Mouse (Mus musculus): ENCODE measurements at regions not wholly inside any gene's neighbourhood (a gene's known extent, or its start where the extent isn't known, plus 50 kb on each side); places are given as distances from the start of the nearest gene placed in this dataset. TPM values are rescaled to one million over a fixed set of nuclear protein-coding genes. Genes with fewer than 3 reads are reported as not detected.

GRCm38 (mm10) chr3:151366707-151367306, 70.9 kb upstream of the Adgrl4 start:
- Histone ChIP-seq H3K27me3 (ENCODE audit: insufficient read depth, low read length) (no peaks in the 10 kb centered on the region), H3K27ac (ENCODE audit: low read depth, low read length) (no peak overlapping the region), H3K9ac (replicated peaks; ENCODE audit: low read length, poor library complexity, severe bottlenecking) (no peak overlapping the region), H3K4me1 (ENCODE audit: insufficient read depth, low read length) (no peaks in the 10 kb centered on the region), H3K4me2 (ENCODE audit: low read depth, low read length, poor library complexity, severe bottlenecking) (no peak overlapping the region), H3K4me3 (ENCODE audit: low read depth, low read length) (no peak overlapping the region), H3K9me3 (ENCODE audit: low read length) (no peaks in the 10 kb centered on the region), H3K36me3 (ENCODE audit: insufficient read depth, low read length) (no peaks in the 10 kb centered on the region)
- ATAC-seq (ENCODE audit: low FRiP score) (peak; percentile 16; the same call in 1 of the 2 replicates), DNase-seq (ENCODE audit: low spot score) (peak; percentile 42)
- TF ChIP-seq CTCF (IDR thresholded peaks at IDR 0.05): no peak
- WGBS: 70% methylated on average over 4 of the region's 4 CpGs

- no peaks in the 10 kb centered on the region for H3K36me3 ChIP-seq (ENCODE audit: insufficient read depth, low read length)
- no peaks in the 10 kb centered on the region for H3K4me1 ChIP-seq (ENCODE audit: insufficient read depth, low read length)
- H3K9me3 ChIP-seq (ENCODE audit: low read length): no peaks in the 10 kb centered on the region
- H3K4me2 ChIP-seq (ENCODE audit: low read depth, low read length, poor library complexity, severe bottlenecking): no peak overlapping the region
- WGBS: 84% methylated on average over 5 of the region's 5 CpGs
- no peaks in the 10 kb centered on the region for H3K27me3 ChIP-seq (ENCODE audit: insufficient read depth, low read length)
- no peak overlapping the region for H3K4me3 ChIP-seq (ENCODE audit: low read depth, low read length)
- no peak for ATAC-seq (ENCODE audit: low FRiP score)
- TF ChIP-seq CTCF (IDR thresholded peaks at IDR 0.05): no peak
- H3K9ac ChIP-seq (replicated peaks; ENCODE audit: low read length, poor library complexity, severe bottlenecking): no peak overlapping the region
- DNase-seq (ENCODE audit: low spot score): no peak
- H3K27ac ChIP-seq (ENCODE audit: low read depth, low read length): no peak overlapping the region
Measured at GRCm38 (mm10) chr3:151383326-151384019, 54.2 kb upstream of the Adgrl4 start.

GRCm38 (mm10) chr3:151384850-151385249, 52.8 kb upstream of the Adgrl4 start:
- no peaks in the 10 kb centered on the region for H3K27me3 ChIP-seq (ENCODE audit: insufficient read depth, low read length)
- no peak overlapping the region for H3K27ac ChIP-seq (ENCODE audit: low read depth, low read length)
- no peak for TF ChIP-seq CTCF (IDR thresholded peaks at IDR 0.05)
- no peak overlapping the region for H3K9ac ChIP-seq (replicated peaks; ENCODE audit: low read length, poor library complexity, severe bottlenecking)
- H3K9me3 ChIP-seq (ENCODE audit: low read length): no peaks in the 10 kb centered on the region
- ATAC-seq (ENCODE audit: low FRiP score): no peak
- 89% methylated on average over 5 of the region's 5 CpGs for WGBS
- DNase-seq (ENCODE audit: low spot score): no peak
- no peak overlapping the region for H3K4me2 ChIP-seq (ENCODE audit: low read depth, low read length, poor library complexity, severe bottlenecking)
- no peaks in the 10 kb centered on the region for H3K4me1 ChIP-seq (ENCODE audit: insufficient read depth, low read length)
- no peak overlapping the region for H3K4me3 ChIP-seq (ENCODE audit: low read depth, low read length)
- no peaks in the 10 kb centered on the region for H3K36me3 ChIP-seq (ENCODE audit: insufficient read depth, low read length)

GRCm38 (mm10) chr3:151386103-151386502, 51.6 kb upstream of the Adgrl4 start:
- WGBS: 84% methylated on average over 5 of the region's 5 CpGs
- DNase-seq (ENCODE audit: low spot score) (no peak), ATAC-seq (ENCODE audit: low FRiP score) (no peak)

More at GRCm38 (mm10) chr3:151386103-151386502, 51.6 kb upstream of the Adgrl4 start:
- Histone ChIP-seq H3K9me3 (ENCODE audit: low read length) (no peaks in the 10 kb centered on the region), H3K4me2 (ENCODE audit: low read depth, low read length, poor library complexity, severe bottlenecking) (no peak overlapping the region), H3K27ac (ENCODE audit: low read depth, low read length) (no peak overlapping the region), H3K4me1 (ENCODE audit: insufficient read depth, low read length) (no peaks in the 10 kb centered on the region), H3K27me3 (ENCODE audit: insufficient read depth, low read length) (no peaks in the 10 kb centered on the region), H3K9ac (replicated peaks; ENCODE audit: low read length, poor library complexity, severe bottlenecking) (no peak overlapping the region), H3K4me3 (ENCODE audit: low read depth, low read length) (no peak overlapping the region), H3K36me3 (ENCODE audit: insufficient read depth, low read length) (no peaks in the 10 kb centered on the region)
- no peak for TF ChIP-seq CTCF (IDR thresholded peaks at IDR 0.05)

Small RNAs in the stretch of these regions (microRNA-seq; reads per million reads assigned to microRNA genes)
- not detected for gene Mir3963 (ENCODE audit: borderline number of aligned reads)

Data from midbrain, postnatal 0 days (tissue).